Mouse (Mus musculus) adrenal gland, postnatal 10 days (tissue): ENCODE data around the gene Cdhr1. TPM values are rescaled to one million over a fixed set of nuclear protein-coding genes. Genes with fewer than 3 reads are reported as not detected.

ENCODE experiments used
- DNase-seq: peaks from one replicate; pipeline ENCODE4 v3.0.0; 2021; ENCODE audit warnings: mixed read lengths
- total RNA-seq, 2 experiments: library from RNA; stranded (reverse); gene quantifications; 2 replicates each; pipeline ENCODE4 v1.2.3; 2021

The Cdhr1 gene
- total RNA-seq, 2 experiments from 2014 or later: 0.15 to 0.30 TPM

DNA sequence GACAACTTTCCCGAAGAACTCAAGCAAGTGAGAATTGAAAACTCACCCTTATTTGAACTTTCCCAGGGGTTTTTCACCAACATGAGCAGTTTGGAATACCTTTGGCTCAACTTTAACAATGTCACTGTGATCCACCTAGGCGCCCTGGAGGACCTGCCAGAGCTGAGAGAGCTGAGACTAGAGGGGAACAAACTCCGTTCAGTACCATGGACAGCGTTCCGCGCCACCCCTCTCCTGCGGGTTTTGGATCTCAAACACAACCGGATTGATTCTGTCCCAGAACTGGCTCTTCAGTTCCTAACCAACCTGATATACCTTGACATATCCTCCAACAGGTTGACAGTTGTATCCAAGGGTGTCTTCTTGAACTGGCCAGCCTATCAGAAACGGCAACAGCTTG is 29.6 kb downstream of the Cdhr1 start:
- DNase-seq: peak; percentile 85

DNA sequence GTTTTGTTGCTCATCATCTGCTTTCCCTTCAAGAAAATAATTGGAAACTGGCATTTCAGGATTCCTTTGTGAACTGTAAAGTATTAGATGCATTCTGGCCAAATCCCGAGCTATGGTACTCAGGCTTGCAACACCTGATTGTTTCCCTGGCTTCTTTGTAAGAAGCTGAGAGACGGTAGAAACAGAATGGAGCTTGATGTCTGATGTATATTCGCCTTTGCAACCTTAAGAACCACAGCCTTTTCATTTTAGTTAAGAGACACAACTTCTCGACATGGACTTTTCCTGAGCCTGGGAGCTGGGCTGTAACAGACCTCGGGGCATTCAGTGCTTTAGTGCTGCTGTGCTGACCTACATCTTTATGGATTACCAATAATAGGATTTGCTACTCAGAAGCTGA is 30.5 kb downstream of the Cdhr1 start, which contains the start of gene Lrit2:
Gene Lrit2 (plus strand): TSS at position 301 of the 400 bp plus-strand sequence.
- DNase-seq: no peak

DNA sequence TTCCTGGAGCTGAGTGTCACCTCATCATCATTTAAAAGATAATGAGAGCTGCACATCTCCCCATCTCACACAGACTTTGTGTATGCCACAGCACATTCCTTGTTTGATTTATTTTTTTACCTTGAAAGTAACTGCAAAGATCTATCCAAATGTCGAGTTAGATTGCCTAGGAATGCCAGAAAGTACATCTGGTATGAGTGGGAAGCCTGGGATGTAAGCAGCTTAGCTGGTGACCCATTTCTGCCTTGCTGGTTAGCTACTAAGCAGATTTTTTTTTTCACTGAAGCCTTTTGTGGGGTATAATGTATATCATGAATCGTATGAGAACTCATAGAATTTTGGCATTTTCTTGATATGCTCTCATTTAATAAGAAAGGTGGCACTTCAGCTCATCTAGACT is 31.5 kb downstream of the Cdhr1 start:
- DNase-seq: no peak

DNA sequence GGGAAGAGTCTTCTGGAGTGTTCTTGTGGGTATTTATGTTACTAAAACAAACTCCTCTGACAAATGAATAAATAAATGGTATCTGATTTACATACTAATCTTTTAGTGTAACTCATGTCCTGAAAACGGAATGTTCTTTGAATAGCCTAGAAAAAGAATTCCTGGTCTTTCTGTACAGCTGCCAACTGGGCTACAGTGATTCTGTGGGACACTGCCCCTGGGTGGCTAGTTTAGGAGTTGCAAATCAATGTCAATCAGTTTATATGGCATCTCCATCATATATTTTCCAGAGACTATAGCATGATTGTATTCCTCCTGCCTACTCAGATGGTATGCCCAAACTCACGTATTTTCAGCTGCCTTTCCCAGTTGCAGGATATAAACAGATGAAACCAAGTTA is 33.3 kb downstream of the Cdhr1 start:
- no peak for DNase-seq

DNA sequence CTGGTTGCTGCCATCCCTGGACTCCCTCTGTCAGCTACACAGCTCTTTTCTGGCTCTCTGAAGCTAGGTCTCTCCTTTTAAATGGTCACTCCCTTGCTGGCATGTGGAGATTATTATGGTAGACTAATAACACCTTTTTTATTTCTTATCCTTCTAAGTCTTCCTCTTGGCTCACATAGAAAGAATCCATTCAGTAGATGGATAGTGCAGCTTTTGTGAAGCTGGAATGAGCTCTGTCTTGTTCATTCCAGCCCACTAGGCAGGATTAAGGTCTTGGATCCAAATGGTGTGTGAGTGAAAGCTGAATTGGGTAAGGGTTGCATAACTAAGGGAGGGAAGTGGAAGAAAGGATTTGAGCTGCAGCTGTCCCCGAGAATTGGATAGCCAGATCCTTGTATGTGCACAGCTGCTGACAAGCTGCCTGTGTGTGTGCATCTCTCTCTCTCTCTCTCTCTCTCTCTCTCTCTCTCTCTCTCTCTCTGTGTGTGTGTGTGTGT is 49.2 kb downstream of the Cdhr1 start, which contains the start of gene Rgr:
Gene Rgr (minus strand): TSS at position 51 of the 497 bp plus-strand sequence.
- no peak for DNase-seq

DNA sequence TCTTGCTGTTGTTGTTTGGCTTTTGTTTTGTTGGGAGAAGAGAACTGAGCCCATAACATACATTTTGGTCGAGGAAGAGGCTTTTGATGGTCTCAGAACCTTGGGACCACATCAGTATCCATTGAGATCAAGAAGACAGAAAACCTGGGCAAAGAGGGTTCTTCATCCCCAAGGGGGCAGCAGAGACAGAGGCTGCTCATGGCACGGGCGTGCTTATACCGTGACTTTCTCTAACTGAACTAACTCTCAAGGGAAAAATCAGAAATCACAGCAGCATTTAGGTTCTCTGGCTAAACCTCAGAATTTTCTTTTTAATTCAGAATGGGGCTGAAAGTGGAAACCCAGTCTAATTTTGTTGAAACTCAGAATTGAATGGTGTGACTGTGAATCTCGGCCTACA is 63.7 kb downstream of the Cdhr1 start:
- DNase-seq: no peak

DNA sequence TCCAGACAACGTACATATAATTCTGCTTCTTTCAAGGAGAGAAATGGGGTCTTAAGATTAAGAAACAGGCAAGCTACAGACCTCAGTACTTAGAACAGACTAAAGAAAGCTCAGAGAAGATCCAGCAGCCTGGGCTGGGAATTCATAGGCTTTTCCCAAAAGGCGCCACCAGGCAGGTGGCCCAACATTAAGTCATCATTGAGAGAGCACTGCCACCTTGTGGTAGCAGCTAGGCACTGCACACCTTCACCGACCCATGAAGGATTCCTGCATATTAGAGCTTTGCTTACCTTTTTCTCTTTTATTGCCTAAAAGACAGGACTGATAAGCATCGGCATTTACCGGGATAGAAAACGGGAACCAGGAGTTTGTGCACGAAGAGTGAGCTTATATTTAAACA is 64.9 kb downstream of the Cdhr1 start:
- peak; percentile 84 for DNase-seq

DNA sequence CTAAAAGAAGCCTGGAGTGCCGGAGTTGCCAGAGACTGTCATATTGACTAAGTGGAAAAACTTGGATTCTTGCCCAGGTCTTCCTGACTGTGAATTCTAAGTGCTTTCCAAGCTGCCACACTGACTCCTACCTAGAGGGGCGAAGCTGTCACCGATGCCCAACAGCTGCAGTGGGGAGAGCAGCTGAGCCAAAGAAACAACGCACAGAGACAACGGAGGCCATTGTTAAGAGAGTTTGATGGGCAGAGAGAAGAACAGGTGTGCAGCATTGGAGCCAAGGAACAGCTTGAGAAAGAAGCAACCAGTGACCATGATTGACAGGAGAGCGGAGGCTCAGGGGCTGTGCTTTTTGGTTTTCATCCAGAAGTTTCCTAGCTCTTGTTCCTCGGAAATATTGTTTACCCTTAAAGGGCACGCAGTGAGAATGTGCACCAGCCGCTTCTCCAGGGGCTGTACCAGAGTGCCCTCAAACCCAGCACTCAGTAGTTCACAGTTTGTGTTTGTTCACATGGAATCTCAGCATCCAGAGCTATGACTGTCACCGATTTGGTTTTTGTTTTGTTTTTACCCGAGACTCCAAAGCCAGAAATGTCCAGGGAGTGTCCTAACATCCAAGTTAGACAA is 65.6 kb downstream of the Cdhr1 start:
- DNase-seq: no peak

DNA sequence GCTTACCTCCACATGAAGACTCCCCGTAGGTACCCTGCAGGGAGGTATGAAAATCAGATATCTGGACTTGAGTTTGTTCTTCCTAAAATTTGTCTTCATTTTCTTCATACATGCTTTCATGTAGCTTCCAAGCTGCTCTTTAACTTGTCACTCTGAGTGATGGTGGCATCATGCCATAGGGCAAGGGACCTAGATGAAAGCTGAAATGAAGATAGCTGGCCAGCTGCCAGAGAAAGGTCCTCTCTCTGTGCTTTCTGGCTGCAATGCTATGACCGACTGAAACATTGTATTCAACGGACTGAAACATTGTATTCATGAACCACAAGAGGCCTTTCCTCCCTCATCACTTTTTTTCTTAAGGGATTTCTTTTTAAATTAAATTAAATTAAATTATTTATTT is 69.6 kb downstream of the Cdhr1 start:
- DNase-seq: peak; percentile 5

DNA sequence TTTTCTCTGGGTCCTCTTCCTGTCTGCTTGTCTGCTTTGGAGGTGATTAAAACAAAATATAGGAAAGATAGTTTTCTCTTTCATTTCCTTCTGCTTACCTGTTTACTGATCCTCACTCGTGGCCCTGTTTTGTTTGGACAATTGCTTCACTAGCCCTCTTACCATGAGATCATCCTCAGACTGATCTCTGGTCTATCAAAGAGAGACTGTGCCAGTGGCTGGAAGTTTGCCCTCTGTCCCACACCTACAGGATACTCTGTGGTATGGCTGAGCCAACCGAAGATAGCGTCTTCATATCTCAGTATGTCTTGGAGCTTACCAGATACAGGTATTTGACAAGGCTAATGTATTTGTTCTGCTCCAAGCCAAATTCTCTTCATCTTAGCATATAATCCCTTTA is 70.2 kb downstream of the Cdhr1 start:
- DNase-seq: no peak

Other genes with a start within 250 kb of the Cdhr1 start
- 10 to 100 TPM; 33.4 to 38.3 TPM for gene Ccser2, start 129.6 kb downstream of the Cdhr1 start, total RNA-seq
- not detected for gene Rgr, start 49.4 kb downstream of the Cdhr1 start, total RNA-seq
- under 1 TPM in 1 of 2 experiments, not detected in 1; 0.06 TPM for gene Lrit1, start 43.5 kb downstream of the Cdhr1 start, total RNA-seq
- gene Lrit2, start 30.4 kb downstream of the Cdhr1 start, total RNA-seq: not detected
- gene 2610528A11Rik, start 15.7 kb upstream of the Cdhr1 start, total RNA-seq: 1 to 10 TPM; 1.3 to 1.9 TPM
- gene Ghitm, start 36.9 kb upstream of the Cdhr1 start, total RNA-seq: 100 to 1,000 TPM; 681 to 719 TPM